Mouse (Mus musculus): ENCODE measurements around the gene Cbr3. TPM values are rescaled to one million over a fixed set of nuclear protein-coding genes. Genes with fewer than 3 reads are reported as not detected.
"Not testable (repeated sequence)": the region's sequence is repeated elsewhere in the genome, so short reads cannot be mapped to it uniquely, and the experiment has no call there.

The Cbr3 gene
- total RNA-seq (2015), result 0.37 TPM in 1 of 2 replicates, not detected in the other
- 0.08 TPM in 1 of 2 replicates, not detected in the other for total RNA-seq (2017)

DNA sequence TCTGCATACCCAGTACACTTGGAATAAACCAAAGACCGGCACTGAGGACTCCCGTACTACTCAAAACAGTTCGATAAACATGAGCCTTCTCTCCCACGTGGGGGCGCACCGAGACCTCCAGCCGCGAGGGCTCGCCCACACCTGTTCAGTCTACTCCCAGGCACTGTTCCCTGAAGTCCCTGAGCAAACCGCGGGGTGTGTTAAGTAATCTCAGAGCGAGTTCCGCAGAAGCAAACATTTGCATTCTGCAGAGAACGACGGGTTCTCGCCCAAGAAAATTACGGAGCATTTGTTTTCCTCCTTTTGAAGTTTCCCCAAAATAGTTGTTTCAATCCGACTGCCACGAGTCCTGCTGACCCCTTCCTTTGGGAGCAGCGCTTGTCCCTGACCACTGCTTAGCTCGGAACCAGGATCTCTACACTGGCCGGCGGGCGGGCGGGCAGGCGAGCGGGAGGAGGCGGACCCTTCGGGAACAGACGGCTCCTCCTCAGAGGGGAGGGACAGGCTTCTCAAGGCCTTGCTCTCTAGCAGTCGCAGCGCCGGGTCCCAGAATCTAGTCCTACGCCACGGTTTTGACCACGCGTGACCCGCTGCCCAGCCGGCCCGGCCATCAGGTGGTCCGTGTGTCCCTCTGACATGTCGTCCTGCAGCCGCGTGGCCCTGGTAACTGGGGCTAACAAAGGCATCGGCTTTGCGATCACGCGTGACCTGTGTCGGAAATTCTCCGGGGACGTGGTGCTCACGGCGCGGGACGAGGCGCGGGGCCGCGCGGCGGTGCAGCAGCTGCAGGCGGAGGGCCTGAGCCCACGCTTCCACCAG is at the start of gene Cbr3:
TSS of gene Cbr3 (plus strand) at position 527 of the 819 bp plus-strand sequence.
- ATAC-seq (replicated peaks; ENCODE audit: poor library complexity), result peak; percentile 77

DNA sequence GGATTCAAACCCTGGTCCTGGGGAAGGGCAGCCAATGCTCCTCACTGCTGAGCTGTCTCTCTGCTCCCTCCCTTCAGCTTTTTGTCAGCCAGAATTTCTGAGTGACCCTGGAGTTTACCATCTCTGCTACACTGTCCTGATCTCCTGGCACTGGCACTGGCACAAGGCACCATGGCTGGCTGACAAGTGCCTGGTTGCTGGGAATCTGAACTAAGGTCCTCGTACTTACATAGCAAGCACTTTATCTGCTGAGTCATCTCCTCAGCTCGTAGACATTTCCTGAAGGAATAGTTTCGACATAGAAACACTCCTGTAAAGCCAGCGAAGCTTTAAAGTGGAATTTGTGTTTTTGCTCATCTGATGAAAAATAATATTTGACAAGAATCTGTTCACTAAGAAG is 39.0 kb upstream of the Cbr3 start:
- no peak for ATAC-seq (replicated peaks; ENCODE audit: poor library complexity)

DNA sequence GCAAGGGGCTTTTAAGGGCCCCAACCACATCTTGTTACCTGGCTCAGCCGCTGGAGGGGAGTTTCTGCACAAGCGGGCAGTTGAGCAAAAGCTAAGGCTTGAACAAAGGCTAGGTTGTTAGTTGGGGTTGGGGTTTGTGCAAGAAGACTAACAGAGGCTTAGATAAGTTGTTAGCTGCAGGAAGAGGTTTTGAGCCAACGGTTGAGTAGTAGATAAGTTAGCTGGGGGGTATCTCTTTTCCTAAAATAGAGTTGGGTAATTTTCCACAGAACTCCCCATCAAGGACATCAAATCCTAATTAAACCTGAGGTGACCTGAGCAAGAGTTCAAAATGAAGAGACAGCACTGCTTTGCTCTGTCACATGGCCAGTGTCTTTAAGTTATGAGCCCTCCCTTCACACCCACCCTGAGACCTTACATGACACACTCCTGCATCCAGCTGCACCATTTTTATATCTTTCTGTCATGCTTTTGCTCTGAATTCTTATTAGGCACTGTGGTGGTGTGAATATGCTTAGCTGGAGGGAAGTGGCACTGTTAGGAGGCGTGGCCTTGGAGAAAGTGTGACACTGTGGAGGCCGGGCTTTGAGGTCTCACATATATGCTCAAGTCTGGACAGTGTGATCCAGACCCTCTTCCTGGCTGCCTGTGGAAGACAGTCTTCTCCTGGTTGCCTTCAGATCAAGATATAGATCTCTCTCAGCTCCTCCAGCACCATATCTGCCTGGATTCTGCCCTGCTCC is 34.4 kb upstream of the Cbr3 start:
- peak; percentile 58 for ATAC-seq (replicated peaks; ENCODE audit: poor library complexity)

DNA sequence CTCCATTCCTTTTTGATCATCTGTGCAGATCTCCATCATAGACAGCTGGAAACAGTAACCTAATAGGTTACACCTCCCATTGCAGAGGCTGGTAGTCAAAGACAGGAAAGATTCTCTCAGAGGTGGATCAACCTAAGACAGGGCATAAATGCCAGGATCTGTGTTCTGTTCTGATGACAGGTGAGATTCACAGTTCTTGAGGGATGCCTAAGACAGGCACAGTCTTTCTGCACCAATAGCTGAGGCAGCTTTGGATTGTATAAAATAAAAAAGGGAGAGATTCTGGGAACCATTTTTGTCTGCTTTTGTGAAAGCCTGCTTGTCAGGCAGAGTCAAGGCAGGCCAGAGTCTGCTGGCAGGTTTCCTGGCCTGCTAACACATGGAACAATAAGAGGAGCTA is 15.0 kb upstream of the Cbr3 start:
- ATAC-seq (replicated peaks; ENCODE audit: poor library complexity), result no peak

DNA sequence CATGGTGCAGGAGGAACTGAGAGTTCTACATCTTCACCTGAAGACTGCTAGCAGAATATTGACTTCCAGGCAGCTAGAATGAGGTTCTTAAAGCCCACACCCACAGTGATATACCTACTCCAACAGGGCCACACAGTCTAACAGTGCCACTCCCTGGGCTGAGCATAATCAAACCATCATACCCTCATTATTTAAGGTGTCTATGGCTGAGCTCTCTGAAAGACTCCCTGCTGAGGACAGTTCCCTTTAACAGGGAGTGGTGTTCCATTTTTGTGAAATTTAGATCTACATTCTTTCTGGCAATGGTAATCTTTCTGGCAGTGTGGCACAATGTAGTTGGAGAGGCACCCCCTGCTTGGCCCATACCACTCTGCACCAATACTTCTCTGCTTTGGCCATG is 13.5 kb upstream of the Cbr3 start:
- no peak for ATAC-seq (replicated peaks; ENCODE audit: poor library complexity)

DNA sequence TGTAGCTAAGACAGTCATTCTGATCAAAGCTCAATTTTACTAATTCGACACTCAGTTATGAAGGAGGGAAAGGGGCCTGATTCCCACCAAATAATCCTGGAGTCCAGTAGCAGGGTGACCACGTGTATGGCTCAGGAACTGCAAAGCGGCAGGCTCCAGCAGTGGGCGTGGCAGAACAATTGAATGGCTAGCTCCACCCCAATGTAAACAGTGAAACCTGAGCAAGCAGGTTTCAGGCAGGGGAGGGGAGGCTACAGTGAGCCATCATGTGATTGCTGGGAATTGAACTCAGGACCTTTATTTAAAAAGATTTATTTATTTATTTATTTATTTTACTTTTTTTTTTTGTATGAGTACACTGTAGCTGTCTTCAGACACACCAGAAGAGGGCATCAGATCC is 12.5 kb upstream of the Cbr3 start:
- not testable (repeated sequence) for ATAC-seq (replicated peaks; ENCODE audit: poor library complexity)

DNA sequence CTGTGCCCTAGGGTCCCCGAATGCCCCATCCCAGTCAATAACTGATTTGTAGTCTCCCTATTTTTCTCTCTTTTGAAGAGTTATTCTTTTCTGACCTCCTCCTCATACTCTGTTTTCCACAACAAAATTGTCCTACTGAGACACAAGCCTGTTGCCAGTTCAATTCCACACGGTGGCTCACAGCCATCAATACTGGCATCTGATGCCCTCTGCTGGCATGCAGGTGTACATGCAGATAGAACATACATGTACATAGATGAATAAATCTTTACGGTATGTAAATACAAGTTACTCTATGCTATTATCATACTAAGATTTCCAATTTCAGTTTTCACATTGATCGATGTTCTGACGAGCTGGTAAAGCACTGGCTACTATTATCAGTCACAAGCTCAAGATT is 12.0 kb upstream of the Cbr3 start:
- ATAC-seq (replicated peaks; ENCODE audit: poor library complexity), result peak; percentile 76

DNA sequence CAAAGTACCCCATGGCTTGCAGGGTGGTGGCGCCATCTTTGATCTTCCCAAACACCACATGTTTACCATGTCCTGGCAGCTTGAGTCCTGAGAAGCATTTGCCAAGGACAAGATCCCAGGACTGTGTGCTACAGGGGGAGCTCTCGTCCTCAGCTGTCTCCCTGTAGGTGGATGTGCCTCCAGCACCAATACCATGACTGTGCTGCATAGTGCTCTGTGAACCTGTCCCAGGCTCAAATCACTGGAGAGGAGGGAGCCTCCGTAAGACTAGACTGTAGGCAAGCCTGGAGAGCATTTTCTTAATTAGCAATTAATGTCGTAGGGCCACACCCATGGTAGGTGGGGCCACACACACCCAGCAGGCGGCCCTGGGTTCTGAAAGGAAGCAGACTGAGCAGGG is 6.6 kb upstream of the Cbr3 start:
- no peak for ATAC-seq (replicated peaks; ENCODE audit: poor library complexity)

DNA sequence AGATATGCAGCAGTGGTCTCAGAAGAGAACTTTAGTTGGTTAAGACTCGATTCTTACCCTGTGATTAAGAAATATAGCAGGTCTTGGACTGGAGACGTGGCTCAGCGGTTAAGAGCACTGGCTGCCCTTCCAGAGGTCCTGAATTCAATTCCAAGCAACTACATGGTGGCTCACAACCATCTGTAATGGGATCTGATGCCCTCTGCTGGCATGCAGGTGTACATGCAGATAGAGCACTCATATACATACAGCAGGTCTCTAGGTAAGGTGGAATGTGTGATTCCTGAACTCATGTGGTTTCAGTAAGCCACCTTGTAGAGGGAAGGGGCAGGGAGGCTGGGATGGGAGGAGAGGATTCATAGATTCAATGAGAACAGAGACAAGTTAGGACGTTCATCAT is 4.8 kb upstream of the Cbr3 start:
- no peak for ATAC-seq (replicated peaks; ENCODE audit: poor library complexity)

DNA sequence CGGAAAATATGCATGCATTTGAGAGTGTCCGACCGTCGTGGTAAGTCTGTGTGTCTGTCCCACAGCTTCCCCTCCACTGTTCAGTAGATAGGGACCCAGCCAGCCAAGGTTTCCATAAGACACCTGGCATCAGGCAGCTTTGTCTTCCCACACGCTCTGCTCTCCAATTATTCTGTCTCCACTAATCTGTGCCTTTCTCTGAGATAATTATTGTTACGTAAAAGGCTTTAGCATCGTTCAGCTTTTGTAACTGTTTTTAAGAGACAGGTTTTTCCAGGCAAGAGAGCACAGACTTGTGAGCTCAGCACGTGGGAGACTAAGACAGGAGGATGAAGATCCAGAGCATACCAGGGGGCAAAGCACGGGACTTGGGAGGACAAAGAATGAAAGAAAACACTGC is 3.9 kb upstream of the Cbr3 start:
- ATAC-seq (replicated peaks; ENCODE audit: poor library complexity), result no peak

DNA sequence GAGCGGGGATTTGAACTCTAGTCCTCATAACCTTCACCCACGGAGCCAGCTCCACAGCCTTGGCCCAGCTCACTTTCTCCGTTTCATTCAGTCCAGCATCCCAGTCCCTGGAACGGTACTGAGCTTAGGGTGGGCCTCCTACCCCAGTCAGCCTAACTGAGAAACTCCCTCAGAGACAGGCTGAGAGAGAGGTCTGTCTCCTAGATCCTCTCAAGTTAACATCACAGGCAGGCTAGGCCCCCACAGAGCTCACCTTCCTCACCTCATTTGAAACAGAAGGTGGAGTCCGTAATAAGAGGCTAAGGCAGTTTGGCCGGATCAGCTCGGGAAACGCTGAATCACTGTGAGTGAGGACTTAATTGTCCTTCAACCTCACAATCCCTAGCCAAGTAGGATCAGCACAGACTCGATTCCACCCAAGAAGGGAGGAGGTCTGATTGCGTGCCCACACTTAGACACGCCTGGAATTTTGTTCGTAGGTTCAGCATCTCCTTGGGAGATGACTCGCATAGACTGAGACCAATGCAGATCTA is 793 bp upstream of the Cbr3 start:
- ATAC-seq (replicated peaks; ENCODE audit: poor library complexity), result peak; percentile 6; the same call in 1 of the 2 replicates

DNA sequence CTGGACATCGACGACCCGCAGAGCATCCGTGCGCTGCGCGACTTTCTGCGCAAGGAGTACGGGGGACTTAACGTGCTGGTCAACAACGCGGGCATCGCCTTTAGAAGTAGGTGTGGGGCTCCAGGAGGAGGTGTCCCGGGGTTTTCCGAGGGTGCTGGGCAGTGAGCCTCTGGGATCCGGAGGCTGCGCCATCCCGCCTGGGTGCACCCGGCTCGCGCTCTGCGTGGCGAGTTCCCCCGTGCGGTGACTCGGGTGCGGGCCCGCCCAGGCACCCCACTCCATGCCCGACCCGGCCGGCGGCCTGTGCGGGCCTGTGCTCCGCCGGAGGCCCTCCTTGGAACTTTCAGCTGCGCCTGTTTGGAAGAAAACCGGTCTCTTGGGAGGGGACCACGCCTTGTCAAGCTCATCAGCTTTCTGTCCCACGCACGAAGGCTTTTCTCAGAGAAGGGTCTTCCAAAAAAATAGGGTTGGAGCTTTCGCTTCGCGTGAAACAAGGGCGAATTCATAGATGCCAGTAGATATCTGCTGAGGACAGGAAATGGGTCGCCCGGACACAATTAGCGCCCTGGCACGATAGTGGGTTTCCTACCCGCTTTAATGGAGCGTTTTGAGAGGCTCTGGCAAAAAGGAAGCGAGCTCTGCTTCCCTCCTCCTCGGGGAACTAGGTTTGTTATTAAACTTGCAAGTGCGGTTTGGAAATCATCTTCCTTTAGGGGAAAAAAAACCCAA is 657 bp downstream of the Cbr3 start:
- ATAC-seq (replicated peaks; ENCODE audit: poor library complexity), result no peak

DNA sequence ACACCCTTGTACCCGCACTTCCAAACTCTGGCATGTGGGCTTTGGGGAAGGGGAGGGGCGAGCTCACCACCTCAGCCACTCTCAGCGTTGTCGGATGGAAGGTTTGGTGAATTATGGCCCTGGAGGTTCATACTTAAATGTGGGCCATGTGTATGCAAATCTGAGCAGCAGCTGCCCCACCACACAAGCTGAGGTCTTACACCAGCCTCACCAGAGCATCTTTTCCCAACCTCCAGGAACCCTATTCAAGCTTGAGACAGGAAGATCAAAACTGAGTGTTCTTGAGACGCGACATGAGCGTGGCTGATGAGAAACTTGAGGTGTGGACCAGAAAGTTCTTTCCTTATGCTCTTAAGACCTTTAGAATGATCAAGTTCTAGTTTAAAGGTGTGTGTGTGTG is 1.4 kb downstream of the Cbr3 start:
- no peak for ATAC-seq (replicated peaks; ENCODE audit: poor library complexity)

DNA sequence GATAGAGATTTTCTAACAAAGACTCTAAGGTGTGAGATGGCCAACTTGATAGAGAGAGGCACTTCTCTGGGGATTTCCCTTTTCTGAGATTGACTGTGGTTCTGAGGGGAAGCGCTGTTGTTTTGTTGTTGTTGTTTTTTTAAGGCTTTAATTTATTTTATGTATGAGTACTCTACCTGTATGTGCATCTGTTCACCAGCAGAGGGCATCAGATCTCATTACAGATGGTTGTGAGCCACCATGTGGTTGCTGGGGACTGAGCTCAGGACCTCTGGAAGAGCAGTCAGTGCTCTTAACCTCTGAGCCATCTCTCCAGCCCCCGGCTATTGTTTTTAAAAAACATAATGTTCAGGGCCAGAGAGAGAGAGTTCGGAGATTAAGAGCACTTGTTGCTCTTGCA is 2.8 kb downstream of the Cbr3 start:
- ATAC-seq (replicated peaks; ENCODE audit: poor library complexity), result not testable (repeated sequence)

DNA sequence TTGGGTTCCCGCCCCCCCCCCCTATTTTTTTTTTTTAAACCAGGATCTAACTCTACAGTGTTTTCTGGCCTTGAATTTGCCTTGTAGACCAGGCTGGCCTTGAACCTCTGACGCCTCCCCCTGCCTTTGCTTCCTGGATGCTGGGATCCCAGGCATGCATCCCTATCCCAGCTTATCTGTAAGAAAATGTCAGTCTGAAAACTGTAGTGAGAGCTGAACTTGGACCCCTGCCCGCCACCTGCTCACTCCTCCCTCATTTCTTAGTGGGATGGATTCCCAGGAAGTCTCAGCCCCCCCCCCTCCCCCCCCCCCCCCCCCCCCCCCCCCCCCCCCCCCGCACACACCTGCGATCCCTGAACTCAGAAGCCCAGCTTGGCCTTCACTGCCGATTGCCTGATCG is 3.4 kb downstream of the Cbr3 start:
- ATAC-seq (replicated peaks; ENCODE audit: poor library complexity), result no peak

DNA sequence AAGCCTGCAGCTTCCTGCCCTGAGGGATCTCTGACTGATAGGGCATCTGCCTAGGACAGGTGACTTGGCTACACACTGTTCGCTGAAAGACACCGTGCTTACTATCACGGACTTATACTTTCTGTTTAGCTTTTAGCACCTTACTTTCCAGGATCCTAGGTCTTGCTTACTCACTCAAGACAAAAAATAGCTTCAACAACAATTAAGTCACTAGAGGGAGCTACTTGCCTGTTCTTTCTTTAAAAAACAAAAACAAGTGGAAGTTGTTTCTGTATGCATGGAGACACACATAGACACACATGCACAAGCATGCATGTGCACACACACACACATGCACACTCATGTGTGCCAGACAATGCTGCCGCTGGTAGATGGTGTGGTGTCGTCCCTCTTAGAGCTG is 3.9 kb downstream of the Cbr3 start:
- ATAC-seq (replicated peaks; ENCODE audit: poor library complexity), result peak; percentile 38

DNA sequence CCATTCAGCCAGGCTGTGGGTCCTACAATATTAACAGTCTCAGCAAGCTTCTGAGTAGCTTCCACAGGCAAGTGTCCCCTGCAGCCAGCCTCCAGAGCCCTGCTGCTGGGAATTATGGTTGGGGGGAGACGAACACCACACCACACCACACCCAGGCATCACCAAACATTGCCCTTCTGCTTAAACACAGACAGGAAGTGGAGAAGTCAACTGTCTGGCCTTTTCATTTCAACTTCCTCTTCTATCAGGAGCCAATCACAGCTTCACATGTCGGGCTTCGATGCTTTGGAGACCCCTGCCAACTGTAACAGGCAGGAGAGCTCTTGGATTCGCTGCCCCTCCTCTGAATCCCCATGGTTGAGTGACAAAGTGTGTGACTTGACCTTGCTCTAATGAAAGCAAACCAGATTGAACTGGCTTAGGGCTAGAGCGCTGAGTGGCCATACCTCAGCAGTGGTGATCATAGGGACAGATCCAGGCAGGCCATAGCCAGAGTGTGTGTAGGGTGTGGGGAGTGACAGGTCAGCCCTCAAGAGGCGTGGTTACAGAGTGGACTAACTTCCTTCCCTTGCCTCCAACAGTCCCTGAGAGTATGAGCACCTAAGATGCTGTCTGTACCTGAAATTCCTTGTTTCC is 8.3 kb downstream of the Cbr3 start:
- ATAC-seq (replicated peaks; ENCODE audit: poor library complexity), result peak; percentile 64

DNA sequence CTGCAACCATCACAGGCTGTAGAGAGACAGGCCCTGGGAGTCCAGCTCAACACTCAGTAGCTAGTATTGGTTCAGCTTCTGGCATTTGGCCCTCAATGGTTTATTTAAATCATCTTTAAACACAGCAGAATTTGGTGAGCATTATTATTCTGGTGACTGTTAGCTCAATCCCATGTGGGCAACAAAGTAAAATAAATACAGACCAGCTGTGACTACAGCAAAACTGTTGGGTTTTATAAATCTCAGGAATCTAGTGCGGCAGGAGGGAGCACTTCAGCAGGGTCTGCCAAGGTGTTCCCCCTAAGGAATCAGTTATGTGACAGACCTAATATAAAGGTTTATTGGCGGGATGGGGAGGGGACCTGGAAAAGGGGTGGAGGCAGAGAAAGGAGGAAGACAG is 9.7 kb downstream of the Cbr3 start:
- ATAC-seq (replicated peaks; ENCODE audit: poor library complexity), result no peak

DNA sequence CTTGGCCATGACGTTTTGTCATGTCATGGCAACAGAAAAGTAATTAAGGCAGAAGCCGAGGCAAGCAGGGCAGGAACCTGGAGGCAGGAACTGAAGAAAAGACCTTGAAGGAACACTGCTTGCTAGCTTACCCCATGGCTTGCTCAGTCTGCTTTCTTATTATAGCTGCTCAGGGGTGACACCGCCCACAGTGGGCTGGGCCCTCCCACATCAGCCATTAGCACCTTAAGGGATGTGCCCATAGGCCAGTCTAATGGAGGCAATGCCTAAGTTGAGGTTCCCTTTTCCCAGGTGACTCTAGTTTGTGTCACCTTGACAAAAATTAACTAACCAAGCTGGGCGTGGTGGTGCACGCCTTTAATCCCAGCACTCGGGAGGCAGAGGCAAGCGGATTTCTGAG is 24.1 kb downstream of the Cbr3 start:
- ATAC-seq (replicated peaks; ENCODE audit: poor library complexity), result no peak

DNA sequence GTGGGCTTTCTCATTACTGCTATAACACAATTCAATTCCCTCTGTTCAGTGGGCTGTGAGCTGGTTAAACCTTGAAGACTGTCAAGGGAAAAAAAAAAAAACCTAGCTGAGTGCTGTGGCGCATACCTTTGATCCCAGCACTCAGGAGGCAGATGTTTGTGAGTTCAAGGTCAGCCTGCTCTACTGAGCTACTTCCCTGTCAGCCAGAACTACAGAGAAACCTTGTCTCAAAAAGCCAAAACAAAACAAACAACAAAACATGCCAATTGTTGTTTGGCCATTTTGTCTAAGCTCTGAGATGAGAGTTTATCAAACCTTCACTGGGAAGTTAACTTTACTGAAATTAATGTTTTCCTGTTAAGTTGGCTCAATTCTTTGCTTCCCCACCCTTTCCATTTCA is 26.2 kb downstream of the Cbr3 start:
- no peak for ATAC-seq (replicated peaks; ENCODE audit: poor library complexity)

DNA sequence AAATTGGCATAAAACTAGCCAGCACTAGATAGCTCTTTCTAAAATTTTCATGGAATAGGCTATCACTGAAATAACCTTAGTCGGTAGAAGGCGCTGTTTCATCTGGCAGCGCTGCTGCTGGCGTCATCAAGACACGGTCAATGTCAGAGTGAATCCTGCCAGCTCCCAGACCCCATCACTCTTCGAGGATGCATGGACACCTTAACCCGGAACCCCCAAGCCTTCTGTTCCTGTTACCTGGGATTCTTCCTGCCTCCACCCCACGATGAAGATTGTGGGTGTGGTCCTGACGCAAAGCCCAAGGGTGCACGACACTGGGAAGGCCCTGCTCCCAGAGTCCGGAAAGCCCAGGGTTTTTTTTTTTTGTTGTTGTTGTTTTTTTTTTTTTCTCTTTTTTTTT is 27.9 kb downstream of the Cbr3 start:
- peak; percentile 52 for ATAC-seq (replicated peaks; ENCODE audit: poor library complexity)

All from megakaryocyte progenitor cell, adult 5-6 weeks (primary cell).